Mouse (Mus musculus): ENCODE data around the gene Coro2a. TPM values are rescaled to one million over a fixed set of nuclear protein-coding genes. Genes with fewer than 3 reads are reported as not detected.
A peak's percentile ranks its signal among the peaks of the same experiment; 100 is the strongest.

Coro2a gene
- total and polyA plus RNA-seq, 3 experiments = 0.39 to 2.1 (median 0.43) TPM

GRCm38 (mm10) chr4:46527558-46527926 lies 74.5 kb downstream of the Coro2a start:
- 3% methylated on average over 7 of the region's 7 CpGs for WGBS
- intact Hi-C loops (cut with DNase I) = no loop called here

GRCm38 (mm10) chr4:46526798-46527557 lies 75.0 kb downstream of the Coro2a start:
- Histone ChIP-seq H3K27me3 (ENCODE audit: control insufficient read depth, insufficient read depth, low read length) (no peaks in the 10 kb centered on the region), H3K27ac (no peak overlapping the region)

More at GRCm38 (mm10) chr4:46527558-46527926, 74.5 kb downstream of the Coro2a start:
- Histone ChIP-seq H3K79me2 (replicated peaks; ENCODE audit: control insufficient read depth, insufficient read depth, low read length) (no peaks in the 10 kb centered on the region), H3K27me3 (ENCODE audit: control insufficient read depth, insufficient read depth, low read length) (no peaks in the 10 kb centered on the region), H3K4me3 (no peak overlapping the region), H3K27ac (no peak overlapping the region), H3K4me1 (ENCODE audit: control insufficient read depth, insufficient read depth, low read length) (no peaks in the 10 kb centered on the region), H3K9ac (ENCODE audit: low read depth, low read length) (peak overlapping the region; percentile 53), H3K36me3 (ENCODE audit: control insufficient read depth, insufficient read depth, low read length) (no peaks in the 10 kb centered on the region)
- DNase-seq = peak in 1 of 2 experiments; percentile 33
- peak; percentile 47; the same call in 1 of the 2 replicates for TF ChIP-seq POLR2A (IDR thresholded peaks at IDR 0.05; ENCODE audit: insufficient read depth, low read depth, low read length)
- TF ChIP-seq CTCF (IDR thresholded peaks at IDR 0.05) = no peak

GRCm38 (mm10) chr4:46526226-46526625 lies 75.8 kb downstream of the Coro2a start:
- Histone ChIP-seq H3K27ac (no peak overlapping the region), H3K79me2 (replicated peaks; ENCODE audit: control insufficient read depth, insufficient read depth, low read length) (no peaks in the 10 kb centered on the region), H3K4me3 (no peak overlapping the region), H3K4me1 (ENCODE audit: control insufficient read depth, insufficient read depth, low read length) (no peaks in the 10 kb centered on the region), H3K9ac (ENCODE audit: low read depth, low read length) (no peak overlapping the region), H3K27me3 (ENCODE audit: control insufficient read depth, insufficient read depth, low read length) (no peaks in the 10 kb centered on the region), H3K36me3 (ENCODE audit: control insufficient read depth, insufficient read depth, low read length) (no peaks in the 10 kb centered on the region)
- intact Hi-C loops (cut with DNase I) = no loop called here
- WGBS = 90% methylated on average over 3 of the region's 3 CpGs
- no peak for DNase-seq
- TF ChIP-seq EP300 (IDR thresholded peaks at IDR 0.05; ENCODE audit: insufficient read depth, low read depth, low read length) (no peak), CTCF (IDR thresholded peaks at IDR 0.05) (no peak), POLR2A (IDR thresholded peaks at IDR 0.05; ENCODE audit: insufficient read depth, low read depth, low read length) (no peak)

More at GRCm38 (mm10) chr4:46526798-46527557, 75.0 kb downstream of the Coro2a start:
- 38% methylated on average over 17 of the region's 17 CpGs for WGBS
- Histone ChIP-seq H3K4me3 (no peak overlapping the region), H3K79me2 (replicated peaks; ENCODE audit: control insufficient read depth, insufficient read depth, low read length) (no peaks in the 10 kb centered on the region), H3K4me1 (ENCODE audit: control insufficient read depth, insufficient read depth, low read length) (no peaks in the 10 kb centered on the region), H3K36me3 (ENCODE audit: control insufficient read depth, insufficient read depth, low read length) (no peaks in the 10 kb centered on the region), H3K9ac (ENCODE audit: low read depth, low read length) (peak overlapping the region; percentile 53; the same call in 1 of the 2 replicates)
- intact Hi-C loops (cut with DNase I) = no loop called here
- no peak for DNase-seq
- TF ChIP-seq CTCF (IDR thresholded peaks at IDR 0.05) (peak; percentile 37), POLR2A (IDR thresholded peaks at IDR 0.05; ENCODE audit: insufficient read depth, low read depth, low read length) (no peak), EP300 (IDR thresholded peaks at IDR 0.05; ENCODE audit: insufficient read depth, low read depth, low read length) (no peak)

GRCm38 (mm10) chr4:46523324-46523723 lies 78.7 kb downstream of the Coro2a start:
- no peaks in the 10 kb centered on the region for H3K36me3 ChIP-seq (ENCODE audit: control insufficient read depth, insufficient read depth, low read length)
- WGBS = 91% methylated on average over 4 of the region's 4 CpGs
- no peaks in the 10 kb centered on the region for H3K79me2 ChIP-seq (replicated peaks; ENCODE audit: control insufficient read depth, insufficient read depth, low read length)
- no peak overlapping the region for H3K9ac ChIP-seq (ENCODE audit: low read depth, low read length)
- no peak overlapping the region for H3K27ac ChIP-seq
- intact Hi-C loops (cut with DNase I) = no loop called here
- no peaks in the 10 kb centered on the region for H3K27me3 ChIP-seq (ENCODE audit: control insufficient read depth, insufficient read depth, low read length)
- H3K4me3 ChIP-seq = no peak overlapping the region
- DNase-seq = no peak
- no peaks in the 10 kb centered on the region for H3K4me1 ChIP-seq (ENCODE audit: control insufficient read depth, insufficient read depth, low read length)
- TF ChIP-seq POLR2A (IDR thresholded peaks at IDR 0.05; ENCODE audit: insufficient read depth, low read depth, low read length) = no peak
- no peak for TF ChIP-seq EP300 (IDR thresholded peaks at IDR 0.05; ENCODE audit: insufficient read depth, low read depth, low read length)
- no peak for TF ChIP-seq CTCF (IDR thresholded peaks at IDR 0.05)

GRCm38 (mm10) chr4:46521457-46521856 lies 80.5 kb downstream of the Coro2a start:
- Histone ChIP-seq H3K36me3 (ENCODE audit: control insufficient read depth, insufficient read depth, low read length) (no peaks in the 10 kb centered on the region), H3K27ac (no peak overlapping the region), H3K27me3 (ENCODE audit: control insufficient read depth, insufficient read depth, low read length) (no peaks in the 10 kb centered on the region), H3K9ac (ENCODE audit: low read depth, low read length) (no peak overlapping the region), H3K4me3 (no peak overlapping the region), H3K4me1 (ENCODE audit: control insufficient read depth, insufficient read depth, low read length) (no peaks in the 10 kb centered on the region), H3K79me2 (replicated peaks; ENCODE audit: control insufficient read depth, insufficient read depth, low read length) (0 out of 2 replicates have a peak, but pooled peaks cover 1% of the 10 kb centered on the region)
- WGBS = 48% methylated on average over 10 of the region's 10 CpGs
- intact Hi-C loops (cut with DNase I) = no loop called here
- DNase-seq = no peak
- TF ChIP-seq CTCF (IDR thresholded peaks at IDR 0.05) = no peak
- TF ChIP-seq EP300 (IDR thresholded peaks at IDR 0.05; ENCODE audit: insufficient read depth, low read depth, low read length) = no peak
- TF ChIP-seq POLR2A (IDR thresholded peaks at IDR 0.05; ENCODE audit: insufficient read depth, low read depth, low read length) = no peak

GRCm38 (mm10) chr4:46520491-46520890 lies 81.5 kb downstream of the Coro2a start:
- no peaks in the 10 kb centered on the region for H3K36me3 ChIP-seq (ENCODE audit: control insufficient read depth, insufficient read depth, low read length)
- no peak overlapping the region for H3K27ac ChIP-seq
- no peaks in the 10 kb centered on the region for H3K4me1 ChIP-seq (ENCODE audit: control insufficient read depth, insufficient read depth, low read length)
- DNase-seq = no peak
- WGBS = 37% methylated on average over 2 of the region's 2 CpGs
- intact Hi-C loops (cut with DNase I) = no loop called here
- TF ChIP-seq EP300 (IDR thresholded peaks at IDR 0.05; ENCODE audit: insufficient read depth, low read depth, low read length) (no peak), CTCF (IDR thresholded peaks at IDR 0.05) (no peak), POLR2A (IDR thresholded peaks at IDR 0.05; ENCODE audit: insufficient read depth, low read depth, low read length) (no peak)
- H3K9ac ChIP-seq (ENCODE audit: low read depth, low read length) = no peak overlapping the region
- H3K4me3 ChIP-seq = no peak overlapping the region
- no peaks in the 10 kb centered on the region for H3K27me3 ChIP-seq (ENCODE audit: control insufficient read depth, insufficient read depth, low read length)
- H3K79me2 ChIP-seq (replicated peaks; ENCODE audit: control insufficient read depth, insufficient read depth, low read length) = 0 out of 2 replicates have a peak, but pooled peaks cover 1% of the 10 kb centered on the region

Data from heart, adult 2 months (tissue).